Mouse (Mus musculus) gastrocnemius, postnatal 14 days (tissue): ENCODE data around the gene BC004004. TPM values are rescaled to one million over a fixed set of nuclear protein-coding genes. Genes with fewer than 3 reads are reported as not detected.
"Not testable (repeated sequence)": the region's sequence is repeated elsewhere in the genome, so short reads cannot be mapped to it uniquely, and the experiment has no call there.

Experiments
- DNase-seq: peaks from one replicate; pipeline ENCODE4 v3.0.0; 2021; ENCODE audit warnings: mixed read lengths
- intact Hi-C: fragments of 180-260 bp; cut with DNase I; formaldehyde crosslinking; loops from one replicate; pipeline ENCODE4 v1.15.1; 2025; ENCODE audit warnings: low total_unique reads
- total RNA-seq, 2 experiments: library from RNA; stranded (reverse); gene quantifications; 2 replicates each; pipeline ENCODE4 v1.2.3; 2021

Gene BC004004
- total RNA-seq, 2 experiments from 2014 or later = 115 TPM

DNA sequence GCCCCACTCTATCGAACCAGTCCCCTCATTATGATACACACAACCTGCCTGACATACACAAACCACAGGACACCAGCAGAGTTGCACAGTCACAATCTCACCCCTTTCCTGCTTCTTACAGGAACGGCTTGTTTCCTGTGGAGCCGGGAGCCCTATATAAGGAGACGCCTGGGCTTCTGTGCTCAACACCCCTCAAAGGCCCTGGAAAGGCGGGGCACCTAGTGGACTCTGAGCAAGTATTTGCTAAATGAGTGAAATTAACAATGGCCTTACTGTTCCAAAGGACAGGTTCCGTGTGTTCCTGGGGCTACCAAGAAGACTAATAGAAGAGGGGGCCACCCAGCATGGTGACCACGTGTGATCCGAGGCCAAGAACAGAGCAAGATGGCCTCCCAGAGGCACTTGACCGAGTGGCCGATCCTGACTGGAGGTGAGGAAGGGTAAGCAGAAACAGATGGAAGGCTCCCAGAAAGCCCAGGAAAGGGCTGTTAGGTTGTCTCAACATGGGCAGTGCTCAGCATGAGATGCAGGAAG, 10.5 kb upstream of the BC004004 start:
- intact Hi-C loops = no loop called here
- no peak for DNase-seq

GRCm38 (mm10) chr17:29258921-29259320, 9.7 kb upstream of the BC004004 start:
- DNase-seq = no peak
- intact Hi-C loops = no loop called here

GRCm38 (mm10) chr17:29259489-29259888, 9.1 kb upstream of the BC004004 start:
- DNase-seq = peak; percentile 83
- intact Hi-C loops = no loop called here

- DNase-seq = no peak
- intact Hi-C loops = loop anchor here (5.0 kb wide), 1 partner anchor 252 kb away; no protein-coding TSS in a partner anchor
These were observed 8.1 kb upstream of the BC004004 start for GRCm38 (mm10) chr17:29260501-29260900.

- intact Hi-C loops = loop anchor here (5.0 kb wide), 1 partner anchor 251 kb away; no protein-coding TSS in a partner anchor
- DNase-seq = no peak
These were observed 6.9 kb upstream of the BC004004 start for GRCm38 (mm10) chr17:29261603-29262258.

DNA sequence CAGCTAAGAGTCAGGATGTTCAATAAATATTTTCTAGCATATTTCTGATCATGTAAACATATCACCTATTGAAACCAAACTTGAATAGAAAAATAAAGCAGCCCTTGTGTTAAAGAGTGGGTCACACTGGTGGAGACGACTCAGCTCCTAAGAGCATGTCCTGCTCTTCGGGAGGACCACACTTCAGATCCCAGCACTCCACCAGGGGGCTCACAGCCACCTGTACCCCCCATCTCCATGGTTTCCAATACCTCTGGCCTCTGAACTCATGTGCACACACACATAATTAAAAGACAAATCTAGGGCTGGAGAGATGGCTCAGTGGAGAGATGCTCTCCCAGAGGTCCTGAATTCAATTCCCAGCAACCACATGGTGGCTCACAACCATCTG, 6.3 kb upstream of the BC004004 start:
- intact Hi-C loops = loop anchor here (5.0 kb wide), 1 partner anchor 250 kb away; no protein-coding TSS in a partner anchor
- DNase-seq = no peak

GRCm38 (mm10) chr17:29263417-29263816, 5.2 kb upstream of the BC004004 start:
- intact Hi-C loops = loop anchor here (5.0 kb wide), 1 partner anchor 249 kb away; no protein-coding TSS in a partner anchor
- DNase-seq = no peak

- intact Hi-C loops = loop anchor here (5.0 kb wide), 1 partner anchor 248 kb away; no protein-coding TSS in a partner anchor
- DNase-seq = peak; percentile 82
These were observed 4.6 kb upstream of the BC004004 start, which contains the start of gene Ppil1 for GRCm38 (mm10) chr17:29263840-29264633. Gene Ppil1, minus strand, starts transcription at chr17:29264186.

DNA sequence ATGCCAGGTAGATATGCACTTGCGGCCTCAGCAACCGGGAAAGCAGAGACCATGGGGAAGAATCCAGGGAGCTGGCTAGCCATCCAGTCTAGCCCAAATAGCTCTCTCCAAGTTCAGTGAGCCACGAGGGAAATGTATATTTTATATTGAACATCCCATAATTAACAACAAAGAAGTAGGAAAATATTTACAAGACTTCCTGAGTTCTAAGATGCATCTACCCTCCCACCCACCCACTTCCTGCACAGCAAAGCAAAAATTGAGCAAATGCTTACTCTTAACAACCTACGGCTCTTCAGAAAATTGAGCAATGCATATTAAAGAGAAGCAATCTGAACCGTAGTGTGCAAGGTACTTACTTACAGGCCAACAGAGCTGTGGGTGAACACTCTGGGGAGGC, 3.8 kb upstream of the BC004004 start:
- intact Hi-C loops = loop anchor here (5.0 kb wide), 1 partner anchor 248 kb away; no protein-coding TSS in a partner anchor
- no peak for DNase-seq

GRCm38 (mm10) chr17:29267040-29267439, 1.5 kb upstream of the BC004004 start:
- intact Hi-C loops, DNase-seq: not testable (repeated sequence)

GRCm38 (mm10) chr17:29267931-29268681, 482 bp upstream of the BC004004 start:
- DNase-seq = no peak
- intact Hi-C loops = no loop called here

DNA sequence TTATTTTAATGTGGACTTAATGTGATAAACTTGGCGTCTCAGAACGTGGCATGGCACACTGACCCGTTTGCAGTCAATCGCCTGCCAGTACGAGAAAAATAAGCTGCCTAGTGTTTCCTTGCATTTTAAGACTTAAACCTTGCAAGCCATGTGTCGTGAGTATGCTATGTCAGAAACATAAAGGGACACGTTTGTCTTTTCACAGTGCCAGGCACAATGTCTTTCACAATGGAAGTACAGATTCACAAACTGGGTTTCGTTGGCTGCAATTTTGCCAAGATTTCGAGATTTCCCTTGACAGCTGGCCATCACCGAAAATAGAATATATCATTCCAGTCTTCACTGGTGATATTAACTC, 740 bp downstream of the BC004004 start:
- DNase-seq = no peak
- intact Hi-C loops = no loop called here

GRCm38 (mm10) chr17:29270148-29270698, 1.6 kb downstream of the BC004004 start:
- no peak for DNase-seq
- intact Hi-C loops = no loop called here

DNA sequence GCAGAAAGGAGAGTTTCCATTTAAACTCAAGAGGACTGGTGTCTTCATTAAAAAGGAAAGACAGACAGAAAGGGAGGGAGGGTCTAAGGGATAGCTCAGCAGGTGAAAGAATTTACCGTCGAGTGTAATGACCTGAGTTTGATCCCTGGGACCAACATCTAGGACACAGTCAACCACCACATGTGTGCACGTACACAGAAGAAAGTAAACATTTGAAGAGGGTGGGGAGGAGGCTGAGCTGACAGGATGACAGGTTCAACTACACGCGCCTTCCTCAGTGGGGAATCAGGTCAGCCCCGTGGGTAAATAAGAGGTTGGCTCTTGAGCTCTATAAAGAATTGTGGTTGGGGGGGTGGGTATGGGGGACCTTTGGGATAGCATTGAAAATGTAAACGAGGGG, 4.6 kb downstream of the BC004004 start:
- intact Hi-C loops = no loop called here
- DNase-seq = no peak

DNA sequence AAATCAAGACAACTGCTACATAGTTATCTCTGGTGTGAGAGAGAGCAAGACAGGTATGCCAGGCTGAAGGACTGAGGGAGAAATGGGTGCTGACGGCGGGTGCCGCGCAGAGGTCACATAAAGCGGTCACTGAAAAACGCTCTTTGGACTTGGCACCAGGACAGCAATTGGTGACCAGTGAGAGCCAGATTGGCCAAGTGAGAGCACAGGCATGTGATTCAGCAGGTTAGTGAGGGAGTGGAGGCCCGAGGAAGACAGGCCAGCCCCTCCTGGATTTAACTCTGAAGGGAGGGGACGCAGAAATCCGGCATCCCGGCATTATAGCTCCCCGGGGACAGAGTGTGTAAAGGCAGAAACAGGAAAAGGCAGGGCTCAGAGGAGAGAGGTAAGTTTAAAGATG, 5.3 kb downstream of the BC004004 start:
- peak; percentile 18 for DNase-seq
- intact Hi-C loops = no loop called here

DNA sequence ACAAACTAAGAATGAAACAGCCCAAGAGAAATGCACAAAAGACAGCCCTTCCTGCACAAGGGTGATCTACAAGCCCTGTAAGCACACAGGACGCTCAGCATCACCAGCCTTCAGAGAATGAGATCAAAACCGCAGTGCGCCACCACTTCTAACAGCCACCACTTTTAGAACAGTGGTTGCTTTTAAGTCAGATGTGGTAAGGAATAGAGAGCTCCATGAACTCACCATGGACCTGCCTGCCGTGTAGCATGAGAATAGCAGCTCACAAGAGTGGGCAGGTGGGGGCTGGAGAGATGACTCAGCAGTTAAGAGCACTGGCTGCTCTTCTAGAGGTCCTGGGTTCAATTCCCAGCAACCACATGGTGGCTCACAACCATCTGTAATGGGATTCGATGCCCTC, 11.8 kb downstream of the BC004004 start:
- intact Hi-C loops = no loop called here
- DNase-seq = no peak

- no peak for DNase-seq
- intact Hi-C loops = no loop called here
These were observed 13.0 kb downstream of the BC004004 start for GRCm38 (mm10) chr17:29281541-29281940.

- intact Hi-C loops = no loop called here
- DNase-seq = no peak
These were observed 13.8 kb downstream of the BC004004 start for GRCm38 (mm10) chr17:29282216-29282952.

DNA sequence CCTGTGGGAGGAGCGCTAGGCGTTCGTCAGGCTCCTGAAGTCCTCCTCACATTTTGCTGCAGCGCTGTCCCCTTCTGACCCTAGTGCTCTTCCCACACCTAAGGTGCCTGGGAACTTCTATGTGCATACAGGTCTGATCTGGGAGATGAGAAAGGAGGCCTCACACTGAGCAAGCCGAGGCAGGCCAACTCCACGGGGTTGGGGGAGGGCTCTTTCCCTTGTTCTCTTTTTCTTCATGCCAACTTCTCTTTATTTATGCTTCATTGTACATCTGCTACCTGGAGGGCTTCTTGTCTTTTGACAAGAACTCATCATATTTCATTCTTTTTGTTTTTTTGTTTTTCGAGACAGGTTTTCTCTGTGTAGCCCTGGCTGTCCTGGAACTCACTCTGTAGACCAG, 23.2 kb downstream of the BC004004 start:
- intact Hi-C loops = no loop called here
- no peak for DNase-seq
